Mouse (Mus musculus): ENCODE data around the gene Fam83g.

DNA sequence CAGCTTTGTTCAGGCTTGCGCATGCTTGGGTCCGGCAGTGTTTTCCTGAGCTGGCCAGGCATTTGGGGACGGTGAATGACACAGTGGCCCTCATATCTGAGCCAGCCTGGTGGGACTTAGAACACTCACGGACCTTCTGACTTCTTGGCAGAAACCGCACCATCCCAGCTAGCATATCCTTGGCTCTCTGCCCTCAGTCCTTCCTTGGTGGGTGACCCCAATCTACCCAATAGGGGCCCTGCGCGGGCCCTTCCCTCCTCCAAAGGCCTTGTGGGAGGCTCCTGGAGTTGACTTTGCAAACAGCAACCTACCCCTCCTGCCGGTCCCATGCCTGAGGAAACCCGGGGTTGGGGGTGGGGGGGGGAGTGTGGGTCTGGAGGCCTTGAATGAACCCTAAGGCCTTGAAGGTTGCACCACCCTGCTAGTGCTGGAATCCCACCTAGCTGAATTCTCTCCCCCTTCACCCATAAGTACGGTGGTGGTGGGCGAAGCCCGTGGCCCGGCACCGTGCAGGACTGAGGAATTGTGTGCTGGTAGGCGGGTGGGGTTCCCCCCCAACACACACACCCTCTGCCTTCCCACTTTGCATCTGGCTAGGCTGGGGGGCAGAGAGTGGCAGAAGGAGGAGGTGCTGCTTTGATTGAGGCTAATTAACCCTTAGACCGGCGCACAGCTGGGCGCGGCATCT is 9.6 kb upstream of the Fam83g start:
- TF ChIP-seq TCF12 (IDR thresholded peaks at IDR 0.05; ENCODE audit: insufficient read depth, poor library complexity, severe bottlenecking) = no peak
- no peak for TF ChIP-seq USF1 (IDR thresholded peaks at IDR 0.05; ENCODE audit: low read depth)
- TF ChIP-seq POLR2A (IDR thresholded peaks at IDR 0.05; ENCODE audit: insufficient read length, low read depth) = no peak
- TF ChIP-seq E2F4 (IDR thresholded peaks at IDR 0.05; ENCODE audit: insufficient read depth) = no peak

All from myocyte (in vitro differentiated cells).